Mouse (Mus musculus) limb, embryonic 11.5 days (tissue): ENCODE data around the gene Gjc2. TPM values are rescaled to one million over a fixed set of nuclear protein-coding genes. Genes with fewer than 3 reads are reported as not detected.

Source experiments
- ATAC-seq: fragments of 200-750 bp; cut with Nextera tagmentation; 2 replicates; pipeline ENCODE4 v1.8.0; 2017; ENCODE audit warnings: low read depth; ENCODE audit not compliant: insufficient number of reproducible peaks, low FRiP score, low TSS enrichment
- DNase-seq: peaks from one replicate; pipeline ENCODE4 v3.0.0-alpha.2; 2015; ENCODE audit warnings: low spot score
- H3K27ac ChIP-seq: fragments of 300-500 bp; sonication (generic); replicated peaks from 2 replicates; pipeline ENCODE4 v1.5.1; 2014; ENCODE audit warnings: low read depth, mild to moderate bottlenecking, low read length
- H3K27me3 ChIP-seq: fragments of 300-500 bp; sonication (generic); 2 replicates; pipeline ENCODE4 v1.6.1; 2014; ENCODE audit warnings: mild to moderate bottlenecking, low read length, mixed read lengths; ENCODE audit not compliant: control insufficient read depth, insufficient read depth
- H3K36me3 ChIP-seq: fragments of 300-500 bp; sonication (generic); 2 replicates; pipeline ENCODE4 v1.6.1; 2014; ENCODE audit warnings: mild to moderate bottlenecking, low read length, moderate library complexity, mixed read lengths; ENCODE audit not compliant: control insufficient read depth, insufficient read depth
- H3K4me1 ChIP-seq: fragments of 300-500 bp; sonication (generic); 2 replicates; pipeline ENCODE4 v1.6.1; 2014; ENCODE audit warnings: low read length, mixed read lengths; ENCODE audit not compliant: control insufficient read depth, insufficient read depth
- H3K4me2 ChIP-seq: fragments of 300-500 bp; sonication (generic); 2 replicates; pipeline ENCODE4 v1.6.1; 2014; ENCODE audit warnings: low read depth, mild to moderate bottlenecking, moderate library complexity; ENCODE audit not compliant: severe bottlenecking
- H3K4me3 ChIP-seq: fragments of 300-500 bp; sonication (generic); 2 replicates; pipeline ENCODE4 v1.5.1; 2014; ENCODE audit warnings: low read depth, low read length
- H3K9ac ChIP-seq: fragments of 300-500 bp; sonication (generic); 2 replicates; pipeline ENCODE4 v1.6.1; 2014; ENCODE audit warnings: mild to moderate bottlenecking, low read length
- H3K9me3 ChIP-seq: fragments of 300-500 bp; sonication (generic); 2 replicates; pipeline ENCODE4 v1.6.1; 2016; ENCODE audit warnings: low read length; ENCODE audit not compliant: control insufficient read depth
- WGBS: fragments of 180-500 bp; shearing (Covaris S2); extraction: QIAGEN DNeasy Blood & Tissue Kit; methylation state at CpG from one replicate; pipeline ENCODE4 v1.1.7; 2014; 5-methylcytosine and 5-hydroxymethylcytosine counted together
- polyA plus RNA-seq: library from polyadenylated mRNA; unstranded; fragments of >200 nt; fragmentation: Nextera tagmentation; extraction: Ambion mirVana; gene quantifications from 2 replicates; pipeline ENCODE4 v1.2.1, GENCODE M21; 2014

Gjc2 gene
- polyA plus RNA-seq: 0.15 and 0.20 TPM in 2 replicates

DNA sequence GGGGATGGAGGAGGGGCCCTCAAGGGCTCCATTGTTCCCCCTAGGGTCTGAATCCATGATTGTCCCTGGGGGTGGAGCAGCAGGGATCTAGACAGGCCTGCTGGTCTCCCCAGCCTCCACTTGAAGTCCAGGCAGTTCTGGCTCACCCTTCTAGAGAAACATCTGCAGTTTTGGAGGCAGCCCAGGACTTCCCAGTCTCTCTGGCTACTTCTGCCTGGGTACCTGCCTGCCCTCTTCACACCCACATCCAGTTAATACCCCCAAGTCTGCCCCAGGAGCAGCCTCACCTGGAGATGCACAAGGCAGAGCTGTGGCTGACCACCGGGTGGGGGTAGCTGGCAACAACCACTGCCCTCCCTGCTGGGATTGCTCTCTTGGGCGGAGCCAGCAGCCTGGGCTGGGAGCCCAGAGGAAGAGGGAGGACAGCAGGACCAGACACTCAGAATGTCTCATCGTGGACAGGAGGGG lies at the start of gene Gjc2:
Gjc2 (minus strand) TSS at position 350 of the 468 bp plus-strand sequence.
- no peaks in the 10 kb centered on the region for H3K9me3 ChIP-seq
- no peak for DNase-seq
- H3K27me3 ChIP-seq: peaks cover 11% of the 10 kb centered on the region
- ATAC-seq: no peak
- peaks cover 7% of the 10 kb centered on the region; the same call in 1 of the 2 replicates for H3K36me3 ChIP-seq
- no peak within 1 kb of the TSS for H3K27ac ChIP-seq
- H3K9ac ChIP-seq: no peak within 1 kb of the TSS
- no peaks in the 10 kb centered on the region for H3K4me1 ChIP-seq
- H3K4me2 ChIP-seq: no peak within 1 kb of the TSS
- 56% methylated on average over 3 of the region's 3 CpGs for WGBS
- H3K4me3 ChIP-seq: no peak within 1 kb of the TSS

DNA sequence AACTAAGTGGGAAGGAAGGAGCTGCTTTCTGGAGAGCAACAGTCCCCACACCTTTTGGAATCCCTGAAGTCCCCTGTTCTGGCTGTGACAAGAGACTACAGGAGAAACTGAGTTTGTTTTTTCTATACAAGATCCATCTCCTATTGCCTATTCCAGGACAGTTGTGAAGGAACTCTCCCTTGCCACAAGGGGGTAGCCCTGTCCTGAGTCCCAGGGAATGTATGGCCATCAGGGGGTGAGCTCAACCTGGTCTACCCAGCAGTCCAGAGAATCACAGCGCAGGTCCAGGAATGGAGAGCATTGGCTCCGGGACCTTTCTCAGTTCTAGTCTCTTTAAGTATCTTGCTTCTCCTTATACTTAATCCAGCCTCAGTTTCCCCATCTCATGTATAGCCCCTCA lies 49.8 kb upstream of the Gjc2 start:
- DNase-seq: no peak
- no peaks in the 10 kb centered on the region for H3K36me3 ChIP-seq
- no peak overlapping the region for H3K4me2 ChIP-seq
- no peak overlapping the region for H3K27ac ChIP-seq
- H3K9me3 ChIP-seq: no peaks in the 10 kb centered on the region
- H3K9ac ChIP-seq: no peak overlapping the region
- no peak for ATAC-seq
- H3K27me3 ChIP-seq: no peaks in the 10 kb centered on the region
- 57% methylated on average over 2 of the region's 2 CpGs for WGBS
- H3K4me3 ChIP-seq: no peak overlapping the region
- H3K4me1 ChIP-seq: peaks cover 6% of the 10 kb centered on the region; the same call in 1 of the 2 replicates

DNA sequence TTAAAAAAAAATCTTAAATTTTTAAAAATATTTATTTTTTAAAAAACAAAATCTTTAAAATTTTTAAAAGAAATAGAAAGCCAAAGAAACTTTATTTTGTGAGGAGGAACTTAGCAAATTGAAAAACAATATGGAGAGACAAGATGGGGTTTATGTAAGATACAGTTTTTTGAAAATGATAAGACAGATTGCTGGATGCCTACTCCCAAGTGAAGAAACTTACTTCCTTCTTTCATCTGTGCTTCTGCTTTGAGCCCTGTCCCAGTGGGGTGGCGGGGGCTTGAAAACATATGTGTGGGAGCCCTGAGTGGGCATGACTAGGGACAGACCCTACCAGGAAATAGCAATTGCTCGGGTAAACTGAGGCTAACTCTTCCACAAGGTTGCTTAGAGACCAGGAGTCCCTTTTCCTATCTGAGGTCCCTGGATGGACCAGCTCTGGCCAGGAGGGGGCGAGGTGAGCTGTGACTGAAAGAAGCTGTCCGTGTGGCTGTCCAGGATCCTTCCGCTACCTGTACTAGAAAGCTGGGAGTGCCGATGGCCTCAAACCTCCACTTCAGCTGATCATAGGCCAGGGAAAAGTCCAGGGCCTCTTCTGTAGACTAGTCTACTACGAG lies 47.2 kb upstream of the Gjc2 start:
- no peaks in the 10 kb centered on the region for H3K27me3 ChIP-seq
- H3K4me3 ChIP-seq: no peak overlapping the region
- 9% methylated on average over 7 of the region's 7 CpGs for WGBS
- no peaks in the 10 kb centered on the region for H3K36me3 ChIP-seq
- H3K9me3 ChIP-seq: no peaks in the 10 kb centered on the region
- no peak overlapping the region for H3K27ac ChIP-seq
- H3K4me1 ChIP-seq: peaks cover 17% of the 10 kb centered on the region
- DNase-seq (peak; percentile 80), ATAC-seq (no peak)
- H3K4me2 ChIP-seq: no peak overlapping the region
- no peak overlapping the region for H3K9ac ChIP-seq

DNA sequence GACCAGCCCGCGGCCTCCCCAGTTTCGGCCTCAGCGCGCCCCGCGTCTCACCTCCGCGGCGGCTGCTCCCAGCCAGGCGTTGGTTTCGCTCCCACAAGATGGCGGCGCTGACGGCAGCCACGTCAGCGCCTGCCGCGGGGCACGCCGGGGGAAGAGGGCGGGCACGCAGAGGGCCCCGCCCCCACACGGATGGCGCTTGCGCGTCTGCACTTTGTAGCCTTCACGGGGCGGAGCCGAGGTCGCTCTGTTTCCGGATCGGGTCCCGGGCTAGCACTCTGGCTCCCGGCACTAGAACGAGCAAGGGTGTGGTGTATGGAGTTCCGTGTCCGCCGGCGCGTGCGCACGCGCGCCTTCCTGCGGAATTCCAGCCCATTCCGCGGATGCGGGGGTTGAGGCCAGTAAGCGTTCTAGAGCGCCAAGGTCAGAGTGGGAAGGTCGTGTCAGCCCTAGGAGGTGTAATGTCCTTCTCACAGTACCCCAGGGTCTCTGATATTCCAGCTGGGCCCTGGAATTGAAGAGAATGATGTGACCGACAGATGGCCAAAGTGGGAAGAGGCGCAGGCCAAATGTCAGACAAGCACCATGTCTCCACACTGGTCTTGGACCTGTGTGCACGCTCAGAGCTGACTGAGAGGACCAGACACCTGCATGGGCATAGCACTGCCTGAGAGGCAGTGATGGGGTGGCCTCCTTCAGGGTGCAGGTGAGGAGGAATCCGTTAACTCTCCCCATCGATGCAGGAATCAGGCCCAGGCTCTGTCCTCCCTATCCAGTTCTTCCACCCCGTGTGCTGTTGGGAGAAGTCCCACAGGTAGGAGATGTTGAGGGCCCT lies 45.3 kb upstream of the Gjc2 start, which contains the start of gene Arf1:
Arf1 (minus strand) TSS at position 149 of the 832 bp plus-strand sequence.
- ATAC-seq: peak; percentile 91
- no peaks in the 10 kb centered on the region for H3K27me3 ChIP-seq
- peak within 1 kb of the TSS; percentile 85 for H3K27ac ChIP-seq
- H3K4me2 ChIP-seq: peak within 1 kb of the TSS; percentile 73
- no peaks in the 10 kb centered on the region for H3K36me3 ChIP-seq
- WGBS: 5% methylated on average over 58 of the region's 59 CpGs
- no peaks in the 10 kb centered on the region for H3K9me3 ChIP-seq
- peak within 1 kb of the TSS; percentile 85 for H3K9ac ChIP-seq
- H3K4me3 ChIP-seq: peak within 1 kb of the TSS; percentile 68
- peaks cover 20% of the 10 kb centered on the region for H3K4me1 ChIP-seq
- DNase-seq: peak; percentile 97

DNA sequence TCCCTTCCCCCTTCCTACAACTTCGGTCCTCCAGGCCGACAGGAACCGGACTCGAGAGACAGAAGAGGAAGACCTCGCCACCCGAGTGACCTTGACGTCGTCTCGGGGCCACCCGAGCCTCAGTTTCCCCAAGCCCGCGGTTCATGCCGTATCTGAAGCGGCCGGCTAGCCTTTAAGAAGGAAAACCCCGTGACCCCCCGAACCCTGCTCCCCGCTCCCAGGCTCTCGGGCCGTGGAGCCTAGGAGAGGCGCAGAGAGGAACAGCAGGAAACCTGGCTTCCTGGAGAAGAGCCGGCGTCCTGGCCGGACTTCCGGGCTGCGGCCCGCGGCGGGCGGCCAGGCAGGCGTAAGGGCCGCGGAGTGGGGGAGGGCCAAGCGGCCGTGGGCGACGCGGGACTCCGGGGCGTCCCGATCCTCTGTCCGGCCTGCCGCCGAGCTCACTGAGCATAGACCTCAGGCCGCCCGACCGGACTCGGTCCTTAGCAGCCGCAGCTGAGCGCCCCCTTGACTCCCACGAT lies 44.6 kb upstream of the Gjc2 start:
- Histone ChIP-seq H3K4me3 (peak overlapping the region; percentile 68), H3K9ac (peak overlapping the region; percentile 85), H3K27me3 (no peaks in the 10 kb centered on the region), H3K9me3 (no peaks in the 10 kb centered on the region), H3K4me1 (peaks cover 20% of the 10 kb centered on the region), H3K4me2 (peak overlapping the region; percentile 73), H3K36me3 (no peaks in the 10 kb centered on the region), H3K27ac (peak overlapping the region; percentile 85)
- peak; percentile 81 for ATAC-seq
- WGBS: under 1% methylated on average over 43 of the region's 51 CpGs
- DNase-seq: no peak

DNA sequence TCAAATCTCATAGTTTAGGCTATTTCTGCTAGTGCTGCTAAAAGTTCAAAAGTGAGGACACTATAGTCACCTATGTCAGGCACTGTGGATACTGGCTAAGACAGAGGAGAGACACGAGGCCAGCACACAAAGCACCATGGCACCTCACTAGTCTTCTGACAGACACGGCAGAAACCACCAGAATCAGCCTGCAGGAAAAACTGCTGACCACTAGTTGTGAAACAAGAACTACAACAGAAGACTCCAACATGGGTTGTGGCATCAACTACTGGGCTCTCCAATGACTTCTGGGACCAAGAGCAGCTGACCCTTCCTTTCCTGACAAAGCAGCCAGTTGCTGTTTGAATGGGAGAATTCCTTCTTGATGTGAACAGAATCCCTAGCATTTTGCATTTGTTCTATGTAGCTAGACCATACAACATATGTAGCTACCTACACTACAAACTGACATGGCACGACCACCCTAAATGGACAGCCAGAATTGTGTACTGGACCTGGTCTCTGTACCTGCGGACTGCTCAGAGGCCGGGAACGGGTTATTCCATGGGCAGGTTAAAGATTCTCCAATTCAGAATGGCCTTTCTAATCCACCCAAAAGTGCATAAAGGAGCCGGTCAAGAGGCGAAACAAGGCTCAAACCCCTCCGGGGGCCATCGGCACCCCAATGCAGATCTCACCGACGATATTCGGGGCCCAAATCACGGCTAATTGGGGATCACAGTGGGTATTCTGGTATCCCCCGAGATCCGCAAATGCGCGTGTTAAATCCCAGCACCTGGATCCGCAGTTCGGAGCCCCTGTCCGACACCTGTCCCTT lies 44.0 kb upstream of the Gjc2 start:
- WGBS: 7% methylated on average over 21 of the region's 21 CpGs
- Histone ChIP-seq H3K4me1 (peaks cover 20% of the 10 kb centered on the region), H3K9me3 (no peaks in the 10 kb centered on the region), H3K4me3 (peak overlapping the region; percentile 68), H3K36me3 (no peaks in the 10 kb centered on the region), H3K4me2 (peak overlapping the region; percentile 73), H3K9ac (peak overlapping the region; percentile 85), H3K27ac (no peak overlapping the region), H3K27me3 (no peaks in the 10 kb centered on the region)
- ATAC-seq (no peak), DNase-seq (no peak)

DNA sequence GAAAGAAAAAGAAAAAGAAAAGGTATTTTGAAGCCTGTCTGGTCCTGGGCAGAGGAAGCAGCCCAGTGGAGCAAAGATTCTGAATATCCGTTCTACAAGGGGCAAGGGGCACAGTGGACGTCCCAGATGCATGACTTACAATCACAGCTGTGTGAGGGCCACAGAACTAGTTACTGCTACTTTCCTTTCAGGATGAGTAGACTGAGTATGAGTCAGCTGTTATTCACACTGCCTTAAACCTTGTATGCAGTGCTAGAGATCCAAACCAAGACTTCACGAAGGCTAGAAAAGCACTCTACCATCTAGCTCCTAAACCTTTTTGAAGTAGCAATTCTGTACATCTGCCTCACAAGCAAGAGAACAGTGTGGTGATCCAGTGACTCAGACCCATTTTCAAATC lies 43.2 kb upstream of the Gjc2 start:
- DNase-seq (no peak), ATAC-seq (no peak)
- no peaks in the 10 kb centered on the region for H3K27me3 ChIP-seq
- peak overlapping the region; percentile 73 for H3K4me2 ChIP-seq
- H3K4me1 ChIP-seq: peaks cover 20% of the 10 kb centered on the region
- H3K9me3 ChIP-seq: no peaks in the 10 kb centered on the region
- H3K4me3 ChIP-seq: peak overlapping the region; percentile 68
- H3K27ac ChIP-seq: no peak overlapping the region
- 0 out of 2 replicates have a peak, but pooled peaks cover 4% of the 10 kb centered on the region for H3K36me3 ChIP-seq
- WGBS: 73% methylated on average over 3 of the region's 3 CpGs
- no peak overlapping the region for H3K9ac ChIP-seq

DNA sequence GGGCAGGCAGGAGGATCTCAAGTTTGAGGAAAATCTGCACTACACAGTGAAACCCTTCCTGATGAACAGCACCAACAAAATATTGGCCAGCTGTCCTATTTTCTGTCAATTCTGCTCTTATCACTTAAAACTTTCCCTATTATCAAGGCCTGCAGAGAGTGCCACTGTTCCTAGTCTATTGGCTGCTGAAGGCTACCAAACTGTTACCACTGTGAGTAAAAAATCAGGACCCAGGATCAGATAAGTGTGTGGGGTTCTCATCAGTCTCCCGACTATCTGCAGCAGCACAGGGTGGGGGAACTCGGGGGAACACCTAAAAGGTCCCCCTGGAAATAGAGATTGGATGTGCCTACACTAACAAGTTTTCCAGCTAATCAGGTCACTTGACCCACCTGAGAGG lies 42.2 kb upstream of the Gjc2 start:
- Histone ChIP-seq H3K27ac (no peak overlapping the region), H3K4me2 (no peak overlapping the region), H3K36me3 (0 out of 2 replicates have a peak, but pooled peaks cover 4% of the 10 kb centered on the region), H3K4me1 (peaks cover 20% of the 10 kb centered on the region), H3K9ac (no peak overlapping the region), H3K4me3 (no peak overlapping the region), H3K9me3 (no peaks in the 10 kb centered on the region), H3K27me3 (no peaks in the 10 kb centered on the region)
- no peak for ATAC-seq
- 85% methylated on average over 2 of the region's 2 CpGs for WGBS
- no peak for DNase-seq
